Mouse (Mus musculus): ENCODE results near the gene Olfr1480.

Gene Olfr1480

GRCm38 (mm10) chr19:13527613-13528012 lies at the start of gene Olfr1480:
Gene Olfr1480, plus strand, starts transcription at chr19:13527913.
- DNase-seq (ENCODE audit: low read depth, low spot score), result no peak

DNA sequence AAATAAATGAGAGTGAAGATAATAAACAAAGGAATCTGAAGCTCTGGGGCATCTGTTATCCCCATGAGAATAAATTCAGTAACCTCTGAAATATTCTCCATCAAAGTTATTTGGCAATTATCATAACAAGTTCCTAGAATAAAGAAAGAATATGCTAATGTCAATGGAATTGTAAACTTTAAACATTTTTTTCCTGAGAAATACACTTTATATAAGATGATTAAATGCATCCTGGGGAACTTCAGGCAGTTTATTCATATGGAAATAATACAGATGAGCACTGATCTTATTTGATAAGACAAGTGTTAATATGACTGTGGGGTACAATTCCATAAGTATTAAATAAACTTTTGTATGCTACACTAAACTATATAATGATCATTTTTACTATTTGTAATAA lies 47.6 kb upstream of the Olfr1480 start, which contains the start of gene Olfr1475:
TSS of gene Olfr1475 (minus strand) at position 101 of the 400 bp plus-strand sequence.
- DNase-seq (ENCODE audit: low read depth, low spot score), result no peak

DNA sequence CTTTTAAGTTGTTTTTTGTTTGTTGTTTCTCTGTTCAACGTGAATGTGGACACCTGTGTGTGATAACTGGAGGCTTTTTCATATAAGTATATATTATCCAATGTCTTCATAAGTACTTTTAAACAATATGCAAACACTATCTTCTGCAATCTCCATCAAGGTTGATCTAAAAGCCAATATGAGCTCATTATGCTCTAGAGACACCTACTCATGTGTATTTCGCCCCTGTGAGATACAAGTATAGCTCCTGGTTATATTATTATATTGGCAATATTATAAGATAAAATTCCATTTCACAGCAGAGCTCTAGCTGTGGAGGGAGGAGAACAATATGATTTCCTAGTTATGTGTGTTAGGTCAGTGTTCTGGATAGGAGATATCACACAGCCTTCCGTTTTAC lies 27.5 kb upstream of the Olfr1480 start, which contains the start of gene Olfr1477:
TSS of gene Olfr1477 (plus strand) at position 301 of the 400 bp plus-strand sequence.
- no peak for DNase-seq (ENCODE audit: low read depth, low spot score)
